Comparison of ENCODE assay signal across 10 mouse cellular contexts in genomic region chr8:114294889-114295748, GRCm38 (mm10).
DNase-seq lines count a peak whose midpoint lies in the region; ATAC-seq and TF ChIP-seq lines count a peak whose summit lies in the region.
"Had no signal": no experiment of that assay in that cellular context is flagged by ENCODE, and none has a peak within 500 bp of the region (broad histone marks: within the 10 kb centered on the region; RNA-seq: fewer than 3 reads in every experiment).

No protein-coding gene starts in this region.

- H3K4me2 ChIP-seq in kidney, postnatal 0 days (ENCODE audit: low read length) = no peak overlapping the region; the same call in 1 of the 2 replicates
- H3K4me2 ChIP-seq in forebrain, embryonic 14.5 days (ENCODE audit: low read length) = peak overlapping the region; percentile 10; the same call in 1 of the 2 replicates
- H3K4me2 ChIP-seq in neural tube, embryonic 14.5 days (ENCODE audit: low read depth, low read length) = no peak overlapping the region; the same call in 1 of the 2 replicates
- H3K4me2 ChIP-seq: liver, embryonic 15.5 days had no signal

- WGBS in kidney, postnatal 0 days = 44% methylated on average over 11 of the region's 11 CpGs
- 31% methylated on average over 11 of the region's 11 CpGs for WGBS in forebrain, embryonic 14.5 days
- 22% methylated on average over 11 of the region's 11 CpGs for WGBS in neural tube, embryonic 14.5 days

- no peaks in the 10 kb centered on the region for H3K36me3 ChIP-seq in kidney, postnatal 0 days (ENCODE audit: insufficient read depth, low read length)
- H3K36me3 ChIP-seq in forebrain, embryonic 14.5 days (ENCODE audit: control insufficient read depth, insufficient read depth, low read length) = no peaks in the 10 kb centered on the region
- H3K36me3 ChIP-seq in neural tube, embryonic 14.5 days (ENCODE audit: control insufficient read depth, insufficient read depth, low read length) = no peaks in the 10 kb centered on the region
- H3K36me3 ChIP-seq: liver, embryonic 15.5 days had no signal

- no peak for TF ChIP-seq CTCF in kidney, postnatal 0 days (IDR thresholded peaks at IDR 0.05; ENCODE audit: low read depth)

- H3K9ac ChIP-seq in kidney, postnatal 0 days (ENCODE audit: low read depth, low read length) = no peak overlapping the region
- peak overlapping the region; percentile 22; the same call in 1 of the 2 replicates for H3K9ac ChIP-seq in forebrain, embryonic 14.5 days (ENCODE audit: low read length)
- 0 out of 2 replicates have a peak overlapping the region, but pooled peaks have one; percentile 16 for H3K9ac ChIP-seq in neural tube, embryonic 14.5 days (replicated peaks; ENCODE audit: low read depth, low read length)
- H3K9ac ChIP-seq: liver, embryonic 15.5 days had no signal

- DNase-seq in kidney, postnatal 0 days (ENCODE audit: low spot score) = peak; percentile 29
- DNase-seq in kidney, adult 18-20 months = no peak
- peak; percentile 85 for DNase-seq in forebrain, embryonic 14.5 days (ENCODE audit: low spot score)
- peak; percentile 39 to 69 for DNase-seq in layer of hippocampus, postnatal 25 days (ENCODE audit: extremely low spot score in 1 of 2, low spot score in 1 of 2)
- DNase-seq in adipocyte (ENCODE audit: low spot score) = no peak
- no peak for DNase-seq in urinary bladder, postnatal 25 days (ENCODE audit: low spot score)
- DNase-seq in kidney, adult 11 months = no peak

- H3K27me3 ChIP-seq in kidney, postnatal 0 days (ENCODE audit: insufficient read depth, low read length) = no peaks in the 10 kb centered on the region
- H3K27me3 ChIP-seq in forebrain, embryonic 14.5 days (replicated peaks; ENCODE audit: control insufficient read depth, insufficient read depth, low read length) = no peaks in the 10 kb centered on the region
- no peaks in the 10 kb centered on the region for H3K27me3 ChIP-seq in neural tube, embryonic 14.5 days (ENCODE audit: control insufficient read depth, insufficient read depth, low read length)
- H3K27me3 ChIP-seq: CH12.LX; liver, embryonic 15.5 days had no signal

- 0 out of 2 replicates have a peak, but pooled peaks cover 4% of the 10 kb centered on the region for H3K4me1 ChIP-seq in kidney, postnatal 0 days (replicated peaks; ENCODE audit: insufficient read depth, low read length)
- H3K4me1 ChIP-seq in forebrain, embryonic 14.5 days (ENCODE audit: control insufficient read depth, insufficient read depth, low read length) = peaks cover 14% of the 10 kb centered on the region
- peaks cover 17% of the 10 kb centered on the region for H3K4me1 ChIP-seq in neural tube, embryonic 14.5 days (ENCODE audit: control insufficient read depth, insufficient read depth, low read length)
- H3K4me1 ChIP-seq: liver, embryonic 15.5 days had no signal

- H3K27ac ChIP-seq in kidney, postnatal 0 days = no peak overlapping the region
- H3K27ac ChIP-seq in forebrain, embryonic 14.5 days (ENCODE audit: low read depth, low read length) = peak overlapping the region; percentile 70
- H3K27ac ChIP-seq in neural tube, embryonic 14.5 days (ENCODE audit: low read depth, low read length) = peak overlapping the region; percentile 77
- H3K27ac ChIP-seq: liver, embryonic 15.5 days had no signal

- ATAC-seq in kidney, postnatal 0 days (replicated peaks; ENCODE audit: low FRiP score, low read depth) = no peak
- peak; percentile 85 for ATAC-seq in forebrain, embryonic 14.5 days
- peak; percentile 81 for ATAC-seq in neural tube, embryonic 14.5 days (ENCODE audit: low read depth)

- no peaks in the 10 kb centered on the region for H3K9me3 ChIP-seq in kidney, postnatal 0 days (replicated peaks; ENCODE audit: low read length)
- H3K9me3 ChIP-seq in forebrain, embryonic 14.5 days (replicated peaks; ENCODE audit: control insufficient read depth, low read length) = no peaks in the 10 kb centered on the region
- H3K9me3 ChIP-seq in neural tube, embryonic 14.5 days (ENCODE audit: control insufficient read depth, low read length) = no peaks in the 10 kb centered on the region
- H3K9me3 ChIP-seq: liver, embryonic 15.5 days had no signal

- H3K4me3 ChIP-seq in kidney, postnatal 0 days (replicated peaks; ENCODE audit: low read depth, low read length) = no peak overlapping the region
- no peak overlapping the region for H3K4me3 ChIP-seq in forebrain, embryonic 14.5 days (ENCODE audit: low read depth, low read length)
- H3K4me3 ChIP-seq in neural tube, embryonic 14.5 days (ENCODE audit: low read depth, low read length) = no peak overlapping the region
- H3K4me3 ChIP-seq: liver, embryonic 15.5 days had no signal

Comparison
In these comparisons a context has a peak if more than half of its experiments do, and no peak if none do; other contexts are left out.
1. DNase-seq: peak in kidney, postnatal 0 days (single experiment), forebrain, embryonic 14.5 days (single experiment) and layer of hippocampus, postnatal 25 days (2 of 2); none in kidney, adult 18-20 months (single experiment), adipocyte (single experiment), urinary bladder, postnatal 25 days (single experiment) and kidney, adult 11 months (single experiment).